Mouse (Mus musculus) erythroblast, adult 5-6 weeks (primary cell): ENCODE results near the gene Rmi2. TPM values are rescaled to one million over a fixed set of nuclear protein-coding genes. Genes with fewer than 3 reads are reported as not detected.
"Not testable (repeated sequence)": the region's sequence is repeated elsewhere in the genome, so short reads cannot be mapped to it uniquely, and the experiment has no call there.

Experiments used
- ATAC-seq: replicated peaks from 2 replicates; pipeline ENCODE4 v1.8.0; 2016; ENCODE audit warnings: moderate number of reproducible peaks, mild to moderate bottlenecking, moderate TSS enrichment, inconsistent platforms; ENCODE audit not compliant: poor library complexity, low FRiP score, severe bottlenecking
- total RNA-seq, 2 experiments: library from RNA; stranded (forward) in 1 of 2; stranded (reverse) in 1 of 2; fragments of 150-400 nt in 1 of 2; fragments of 200-764, 138-1000 nt in 1 of 2; gene quantifications; 2 replicates each; pipeline versions ENCODE4 v1.2.3 to v1.2.4; 2015 to 2017; ENCODE audit warnings: low replicate concordance in 2 of 2

Gene Rmi2
- 0.96 and 3.8 TPM in 2 replicates for total RNA-seq (2015; ENCODE audit: low replicate concordance)
- 1.3 and 2.1 TPM in 2 replicates for total RNA-seq (2017; ENCODE audit: low replicate concordance)

GRCm38 (mm10) chr16:10834911-10835587, at the start of gene Rmi2:
Rmi2 (plus strand) TSS chr16:10835059.
- ATAC-seq, result peak; percentile 92

GRCm38 (mm10) chr16:10785371-10786231, 49.3 kb upstream of the Rmi2 start, which contains the start of gene Socs1:
Socs1 (minus strand) TSS chr16:10785536.
- peak; percentile 77 for ATAC-seq

- peak; percentile 77 for ATAC-seq
Measured at GRCm38 (mm10) chr16:10786288-10786687, 48.6 kb upstream of the Rmi2 start.

GRCm38 (mm10) chr16:10786782-10787547, 47.9 kb upstream of the Rmi2 start:
- no peak for ATAC-seq

GRCm38 (mm10) chr16:10787548-10788058, 47.3 kb upstream of the Rmi2 start:
- ATAC-seq, result no peak

GRCm38 (mm10) chr16:10788271-10788670, 46.6 kb upstream of the Rmi2 start, which contains the start of gene Tnp2:
Tnp2 (minus strand) TSS chr16:10788660.
- ATAC-seq, result no peak

- no peak for ATAC-seq
Measured at GRCm38 (mm10) chr16:10788866-10789265, 46.0 kb upstream of the Rmi2 start.

- no peak for ATAC-seq
Measured at GRCm38 (mm10) chr16:10790702-10791101, 44.2 kb upstream of the Rmi2 start, which contains the start of gene Prm3. Prm3 (minus strand) TSS chr16:10790914.

GRCm38 (mm10) chr16:10796034-10796433, 38.8 kb upstream of the Rmi2 start, which contains the start of gene Prm2:
Prm2 (minus strand) TSS chr16:10796134.
- no peak for ATAC-seq

- ATAC-seq, result not testable (repeated sequence)
Measured at GRCm38 (mm10) chr16:10802420-10802819, 32.4 kb upstream of the Rmi2 start.

- ATAC-seq, result no peak
Measured at GRCm38 (mm10) chr16:10805789-10806527, 28.9 kb upstream of the Rmi2 start, which contains the start of gene Prm1. Prm1 (minus strand) TSS chr16:10805839.

GRCm38 (mm10) chr16:10810376-10810775, 24.5 kb upstream of the Rmi2 start:
- ATAC-seq, result no peak

GRCm38 (mm10) chr16:10812865-10813371, 21.9 kb upstream of the Rmi2 start, which contains the start of gene Gm11172:
Gm11172 (plus strand) TSS chr16:10812915.
- no peak for ATAC-seq

- no peak for ATAC-seq
Measured at GRCm38 (mm10) chr16:10813726-10814125, 21.1 kb upstream of the Rmi2 start.

- no peak for ATAC-seq
Measured at GRCm38 (mm10) chr16:10814864-10815263, 20.0 kb upstream of the Rmi2 start.

- ATAC-seq, result no peak
Measured at GRCm38 (mm10) chr16:10818579-10819135, 16.2 kb upstream of the Rmi2 start.

GRCm38 (mm10) chr16:10819966-10820365, 14.9 kb upstream of the Rmi2 start:
- ATAC-seq, result no peak

GRCm38 (mm10) chr16:10821387-10821786, 13.5 kb upstream of the Rmi2 start:
- ATAC-seq, result no peak
